Mouse (Mus musculus) liver, embryonic 14.5 days (tissue): ENCODE data around the gene Kcnj14.

ENCODE experiments used
- CTCF ChIP-seq: IDR thresholded peaks from 2 replicates; pipeline ENCODE4 v1.5.1; 2016; ENCODE audit warnings: antibody characterized with exemption, low read depth, control low read depth
- EP300 ChIP-seq: IDR thresholded peaks from 2 replicates; pipeline ENCODE4 v1.6.1; 2016; ENCODE audit warnings: antibody characterized with exemption, low read depth

GRCm38 (mm10) chr7:45800546-45801204 lies 23.9 kb downstream of the Kcnj14 start:
- no peak for TF ChIP-seq CTCF
- no peak for TF ChIP-seq EP300
